Mouse (Mus musculus) mesoderm, embryonic 11.5 days (tissue): Measurements from ENCODE around the gene Tmem167b.
"Not testable (repeated sequence)": the region's sequence is repeated elsewhere in the genome, so short reads cannot be mapped to it uniquely, and the experiment has no call there.

Experiments used
- DNase-seq: peaks from one replicate; pipeline ENCODE4 v3.0.0-alpha.2; 2012; ENCODE audit warnings: low read depth, low spot score

Tmem167b gene

DNA sequence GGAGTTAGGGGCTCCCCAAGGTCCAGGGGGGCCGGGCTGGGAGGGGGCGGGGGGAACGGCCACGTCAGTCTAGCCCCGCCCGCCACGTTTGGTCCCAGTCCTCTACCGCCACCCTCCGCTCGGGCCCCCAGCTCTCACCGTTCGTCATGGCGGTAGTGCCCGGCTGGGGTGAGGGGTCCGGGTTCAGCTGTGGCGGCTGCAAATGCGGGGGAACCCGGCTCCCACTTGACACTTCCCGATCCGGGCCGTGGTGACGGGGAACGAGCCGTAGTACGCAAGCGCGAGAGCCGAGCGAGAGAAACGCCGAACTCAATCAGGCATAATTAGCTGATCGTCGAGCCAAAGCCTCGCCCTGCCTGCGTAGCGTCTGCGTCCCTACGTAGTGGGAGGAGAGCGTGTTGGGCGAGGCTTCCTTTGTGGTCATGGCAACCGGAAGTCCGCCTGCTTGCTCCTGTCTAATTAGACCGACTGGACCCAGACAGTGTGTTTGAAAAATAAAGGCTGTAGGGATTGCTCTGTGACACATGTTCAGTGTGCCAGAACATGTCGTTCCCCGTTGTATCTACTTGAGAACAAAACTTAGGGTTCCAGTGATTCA lies at the start of gene Tmem167b:
Gene Tmem167b, minus strand, starts transcription at position 334 of the 598 bp plus-strand sequence.
- peak; percentile 98 for DNase-seq

DNA sequence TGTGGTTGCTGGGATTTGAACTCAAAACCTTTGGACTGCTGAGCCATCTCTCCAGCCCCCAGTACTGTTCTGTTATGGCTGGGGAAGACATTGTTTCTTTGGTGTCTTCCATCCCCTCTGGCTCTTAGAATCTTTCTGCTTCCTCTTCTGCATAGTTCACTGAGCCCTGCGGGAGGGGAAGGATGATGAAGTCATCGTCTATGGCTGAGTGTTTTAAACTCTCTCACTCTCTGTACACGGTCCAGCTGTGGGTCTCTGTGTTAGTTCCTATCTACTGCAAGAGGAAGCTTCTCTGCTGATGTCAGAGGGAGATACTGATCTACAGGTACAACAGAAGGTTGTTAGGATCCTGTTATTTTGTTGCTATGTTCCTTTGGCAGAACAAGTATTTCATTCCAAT lies 46.6 kb upstream of the Tmem167b start:
- no peak for DNase-seq

DNA sequence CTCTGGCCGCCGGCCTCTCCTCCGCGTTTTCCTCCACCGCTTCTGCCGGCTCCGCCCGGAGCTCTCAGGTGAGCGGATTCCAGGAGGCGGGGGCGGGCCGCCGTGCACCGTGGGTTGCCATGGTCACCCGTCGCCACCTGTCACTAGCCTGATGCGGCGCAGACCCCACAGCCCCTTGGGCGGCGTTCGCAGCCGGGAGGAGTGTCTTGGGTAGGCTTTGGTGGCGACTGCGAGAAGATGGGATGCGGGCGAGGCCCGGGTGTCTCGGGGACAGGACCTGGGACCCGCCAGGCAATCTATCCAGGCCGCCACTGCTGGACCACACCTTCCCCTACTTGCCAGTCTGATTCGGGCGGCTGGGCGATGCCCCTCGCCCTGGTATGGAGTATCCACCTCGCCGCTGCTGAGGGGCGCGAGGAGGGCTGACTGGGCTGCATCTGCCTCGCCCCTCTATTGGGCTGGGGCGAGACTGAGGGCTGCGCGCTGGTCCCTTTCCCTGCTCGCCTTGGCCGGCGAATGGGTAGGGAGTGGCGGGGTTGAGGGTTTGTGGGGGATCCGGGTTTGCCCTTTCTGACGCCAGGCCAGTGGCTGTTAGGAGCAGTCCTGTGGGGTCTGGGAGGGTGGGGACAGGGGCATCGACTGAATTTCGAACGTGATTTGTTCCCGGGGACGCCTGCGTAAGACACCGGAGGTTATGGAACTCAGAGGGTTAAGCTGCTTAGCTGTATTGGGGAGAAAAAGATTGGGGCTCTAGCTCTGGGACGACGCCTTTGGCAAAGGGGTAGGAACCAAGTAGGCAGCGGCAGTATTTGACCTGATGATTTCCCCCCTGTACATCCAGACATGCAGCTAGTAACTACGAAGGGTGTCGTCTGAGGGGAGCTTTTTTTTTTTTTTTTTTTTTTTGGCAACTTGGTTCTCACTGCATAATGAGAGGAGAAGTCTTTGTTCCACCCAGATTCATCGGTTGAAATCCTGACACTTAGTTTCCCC lies 29.6 kb upstream of the Tmem167b start:
- DNase-seq, result peak; percentile 37

DNA sequence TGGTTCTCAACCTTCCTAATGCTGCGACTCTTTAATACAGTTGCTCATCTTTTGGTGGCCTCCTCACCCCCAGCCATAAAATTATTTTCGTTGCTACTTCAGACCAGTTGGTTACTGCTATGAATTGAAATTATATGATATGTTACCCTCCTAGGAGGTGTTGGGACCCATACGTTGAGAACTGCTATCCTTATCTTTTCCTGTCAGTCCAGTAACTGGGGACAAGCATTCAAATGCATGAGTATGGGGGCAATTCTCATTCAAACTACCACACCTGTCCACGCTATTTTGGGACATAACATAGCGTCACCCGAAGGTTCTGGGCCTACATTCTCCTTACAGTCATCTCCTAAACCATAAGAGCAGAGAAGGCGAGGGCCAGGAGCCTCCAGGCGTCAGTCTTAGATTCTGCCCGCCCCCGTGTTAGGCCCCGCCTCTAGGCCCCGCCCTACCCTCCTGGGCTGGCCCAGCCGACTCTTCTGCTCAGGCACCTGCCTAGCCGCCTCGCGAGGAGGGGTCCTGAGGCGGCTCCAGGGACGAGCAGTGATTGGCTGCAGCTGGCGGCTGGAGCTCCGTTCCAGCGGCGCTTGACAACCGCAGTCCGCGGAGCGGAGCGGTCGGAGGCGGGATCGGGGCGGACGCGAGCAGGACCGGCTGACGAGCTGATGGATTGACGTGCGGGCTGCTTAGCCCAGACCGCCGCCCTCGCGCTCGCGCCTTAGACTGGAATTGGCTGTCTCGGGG lies 28.7 kb upstream of the Tmem167b start, which contains the start of gene Wdr47:
Gene Wdr47, plus strand, starts transcription at position 494 of the 744 bp plus-strand sequence.
- peak; percentile 97 for DNase-seq

DNA sequence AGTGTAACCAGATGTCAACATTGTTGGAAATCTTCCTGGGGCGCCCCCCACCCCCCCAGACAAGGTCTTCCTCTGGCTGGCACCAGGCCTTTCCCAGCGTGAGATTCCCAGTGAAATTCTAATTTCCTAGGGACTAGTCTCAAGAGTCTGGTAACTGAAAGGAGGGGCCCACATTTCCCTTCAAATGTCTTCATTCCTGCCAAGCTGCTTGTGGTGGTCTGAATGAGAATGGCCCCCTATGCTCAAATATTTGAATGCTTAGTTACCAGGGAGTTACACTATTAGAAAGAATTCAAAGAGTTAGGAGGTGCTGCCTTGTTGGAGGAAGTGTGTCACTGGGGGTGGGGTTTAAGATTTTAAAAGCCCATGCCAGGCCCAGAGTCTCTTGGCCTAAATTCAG lies 26.2 kb upstream of the Tmem167b start:
- DNase-seq, result no peak

DNA sequence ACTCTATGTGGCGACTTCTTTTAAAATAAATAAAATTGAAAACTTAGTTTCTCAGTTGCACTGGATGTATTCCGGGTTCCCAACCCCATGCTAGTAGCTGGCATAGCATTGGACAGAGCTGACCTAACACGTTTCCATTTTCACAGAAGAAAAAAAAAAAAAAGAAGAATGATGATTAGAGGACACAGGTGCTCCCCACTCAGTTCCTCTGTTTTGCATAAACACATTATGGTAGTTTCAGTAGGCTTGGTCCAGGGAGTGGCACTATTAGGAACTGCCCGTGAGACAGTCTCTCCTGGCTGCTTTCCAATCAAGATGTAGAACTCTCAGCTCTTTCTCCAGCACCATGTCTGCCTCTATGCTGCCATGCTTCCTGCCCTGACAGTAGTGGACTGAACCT lies 22.3 kb upstream of the Tmem167b start:
- DNase-seq, result no peak

DNA sequence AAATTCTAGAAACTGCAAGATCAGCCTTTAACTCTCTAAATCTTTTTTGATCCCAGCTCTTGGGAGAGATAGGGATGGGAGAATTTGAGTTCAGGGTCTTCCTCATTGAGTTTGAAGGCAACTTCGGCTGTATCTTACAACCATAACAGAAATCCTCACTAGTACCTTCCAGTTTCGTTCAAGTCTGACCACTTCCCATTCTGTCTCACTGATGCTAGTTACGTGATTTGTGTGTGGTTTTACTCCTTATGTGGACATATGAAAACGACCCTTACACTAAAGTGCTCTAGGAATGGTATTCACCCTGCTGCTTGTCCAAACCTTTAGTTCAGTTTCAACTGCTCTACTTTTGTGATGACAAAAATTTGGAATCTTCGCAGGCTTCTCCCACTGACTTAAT lies 11.8 kb upstream of the Tmem167b start:
- DNase-seq, result no peak

DNA sequence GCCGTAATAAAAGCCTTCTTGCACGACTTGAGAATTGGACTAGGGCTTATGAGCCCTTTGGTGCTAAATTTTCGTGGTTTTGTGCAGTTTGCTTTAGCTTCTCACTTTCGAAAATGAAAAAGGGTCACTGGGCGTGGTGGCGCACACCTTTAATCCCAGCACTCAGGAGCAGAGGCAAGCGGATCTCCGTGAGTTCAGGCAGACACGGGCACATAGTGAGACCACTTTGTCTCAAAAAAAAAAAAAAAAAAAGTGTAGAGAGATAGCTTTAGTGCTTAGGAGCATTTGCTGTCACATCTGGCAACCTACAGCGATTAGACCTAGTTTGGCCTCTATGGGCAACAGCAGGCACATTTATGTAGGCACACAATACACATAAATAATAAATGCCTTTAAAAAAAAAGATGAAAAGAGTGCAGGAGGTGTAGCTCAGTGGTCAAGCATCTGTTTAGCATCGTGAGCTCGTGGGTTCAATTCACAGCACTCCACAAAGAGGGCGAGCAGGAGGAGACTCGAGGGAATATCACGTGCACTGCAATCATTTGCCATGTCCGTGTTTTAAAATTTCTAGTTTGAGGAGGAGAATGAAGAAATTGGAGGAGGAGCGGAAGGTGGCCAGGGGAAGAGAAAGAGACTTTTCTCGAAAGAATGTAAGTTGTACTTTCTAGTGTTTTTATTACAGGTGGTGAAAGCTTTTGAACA lies 10.2 kb upstream of the Tmem167b start:
- DNase-seq, result no peak

DNA sequence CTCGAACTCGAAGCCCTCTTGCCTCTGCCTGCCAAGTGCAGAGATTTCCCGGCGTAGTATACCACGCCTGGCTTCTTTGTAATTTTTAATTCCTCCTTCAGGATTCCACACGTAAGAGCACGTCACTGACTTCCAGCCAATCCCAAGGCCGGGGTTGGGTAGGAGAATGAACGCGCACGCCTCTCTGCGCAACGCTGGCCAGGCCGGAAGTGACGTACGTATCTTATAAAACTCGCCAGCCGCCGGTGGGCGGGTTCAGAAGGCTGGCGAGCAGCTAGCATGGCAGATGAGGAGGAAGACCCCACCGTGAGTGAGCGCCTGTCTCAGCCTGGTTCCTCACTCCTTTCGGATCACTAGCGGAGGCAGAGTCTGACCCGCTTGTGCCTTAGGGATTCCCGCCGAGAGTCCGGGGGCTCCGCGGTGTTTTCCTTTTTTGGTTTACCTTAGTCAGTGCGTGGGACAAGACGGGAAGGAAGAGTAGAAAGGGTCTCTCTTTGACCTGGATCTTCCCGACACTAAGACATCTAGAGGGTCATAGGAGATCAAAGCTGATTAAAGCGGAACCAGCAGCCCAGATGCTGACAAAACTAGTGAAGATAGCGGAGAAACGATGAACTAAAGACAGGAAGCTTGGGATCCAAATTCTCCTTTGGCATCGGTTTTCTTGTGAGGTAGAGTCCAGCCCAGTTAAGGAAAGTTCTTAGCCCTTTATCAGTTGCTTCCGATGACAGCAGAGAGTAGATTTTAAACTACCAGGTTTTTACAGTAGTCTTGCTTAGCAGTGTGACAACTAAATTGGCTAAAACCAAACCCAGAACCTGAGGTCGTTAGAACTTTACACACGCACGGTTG lies 9.4 kb upstream of the Tmem167b start, which contains the start of gene Taf13:
Gene Taf13, plus strand, starts transcription at position 256 of the 852 bp plus-strand sequence.
- DNase-seq, result peak; percentile 98

DNA sequence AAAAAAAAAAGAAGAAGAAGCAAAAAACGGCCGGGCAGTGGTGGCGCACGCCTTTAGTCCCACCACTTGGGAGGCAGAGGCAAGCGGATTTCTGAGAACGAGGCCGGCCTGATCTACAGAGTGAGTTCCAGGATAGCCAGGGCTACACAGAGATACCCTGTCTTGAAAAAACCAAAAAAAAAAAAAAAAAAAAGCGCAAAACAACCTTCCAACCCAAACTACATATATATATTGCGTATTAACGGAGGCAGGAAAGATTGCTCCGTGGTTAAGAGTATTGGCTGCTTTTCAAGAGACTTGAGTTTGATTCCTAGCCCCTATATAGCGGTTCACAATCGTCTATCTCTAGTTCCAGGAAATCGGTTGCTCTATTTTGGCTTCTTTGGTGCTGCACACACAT lies 8.5 kb upstream of the Tmem167b start:
- DNase-seq, result no peak

DNA sequence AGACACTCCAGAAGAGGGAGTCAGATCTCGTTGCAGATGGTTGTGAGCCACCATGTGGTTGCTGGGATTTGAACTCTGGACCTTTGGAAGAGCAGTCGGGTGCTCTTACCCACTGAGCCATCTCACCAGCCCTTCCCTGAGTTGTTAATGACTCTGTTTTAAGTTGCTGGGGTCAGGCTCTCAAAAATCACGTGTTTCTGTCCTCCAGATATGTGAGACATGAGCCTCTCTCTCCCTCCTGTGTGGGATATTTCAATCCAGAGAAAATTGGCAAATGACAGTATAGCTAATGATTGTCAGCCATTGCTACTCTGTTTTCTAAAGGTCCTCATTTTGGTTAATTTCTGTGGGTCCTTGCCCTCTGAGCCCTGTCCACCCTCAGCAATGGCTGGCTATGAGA lies 7.4 kb upstream of the Tmem167b start:
- not testable (repeated sequence) for DNase-seq

DNA sequence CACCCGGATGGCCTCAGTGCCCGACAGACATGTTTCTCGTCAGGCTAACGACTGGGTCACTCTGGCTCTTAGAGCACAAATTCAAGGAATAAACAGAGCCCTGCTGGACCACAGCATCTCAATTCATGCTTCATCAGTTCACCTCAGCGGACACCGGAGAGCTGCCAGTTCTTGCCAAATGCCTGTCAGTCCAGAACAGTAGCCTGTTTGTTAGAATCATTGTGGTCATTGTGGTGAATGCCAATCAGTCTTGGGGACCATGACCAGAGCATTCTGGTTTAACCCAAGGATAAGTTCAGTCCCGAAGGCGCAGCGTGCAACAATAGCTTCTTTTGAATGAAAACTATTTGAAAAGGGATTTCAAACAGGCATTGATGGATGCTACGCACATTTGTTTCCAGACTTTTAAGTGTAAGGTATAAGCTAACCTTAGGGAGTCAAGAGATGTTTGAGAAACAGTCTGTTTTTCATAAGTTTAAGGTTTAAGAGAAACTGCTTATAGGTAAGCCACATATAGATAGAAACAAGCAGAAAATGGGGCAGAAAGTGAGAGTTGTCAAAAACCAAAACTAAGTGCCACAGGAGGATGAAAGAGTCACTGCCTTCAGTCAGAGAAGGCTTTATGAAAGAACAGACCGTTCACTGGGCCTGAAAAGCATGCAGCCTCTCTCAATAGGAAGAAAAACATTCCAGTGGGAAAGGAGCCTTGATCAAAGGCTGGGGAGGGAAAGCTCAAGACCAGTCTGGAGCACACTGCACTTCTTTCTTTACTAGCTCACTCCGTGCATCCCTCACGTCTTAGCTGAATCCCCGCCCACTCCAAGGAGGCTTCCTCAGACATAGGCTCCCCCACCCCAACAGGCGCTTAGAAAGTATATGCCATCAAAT lies 6.0 kb upstream of the Tmem167b start:
- DNase-seq, result peak; percentile 62

DNA sequence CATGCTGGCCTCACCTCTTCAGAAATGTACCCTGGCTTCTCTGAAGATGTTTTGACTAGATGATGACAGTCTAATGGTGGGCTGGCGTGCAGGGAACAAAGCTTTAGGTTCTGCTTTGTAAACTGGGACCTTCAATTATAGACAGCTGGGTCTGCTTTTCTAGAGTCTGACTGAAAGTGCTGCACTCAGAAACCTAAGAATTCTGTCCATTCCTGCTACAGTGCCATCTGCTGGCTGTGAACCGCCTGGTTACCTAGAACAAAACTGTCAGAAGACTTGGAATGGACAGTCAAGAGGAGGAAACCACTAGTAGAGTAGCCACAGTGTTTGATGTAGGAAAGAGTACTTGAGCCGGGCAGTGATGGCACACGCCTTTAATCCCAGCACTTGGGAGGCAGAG lies 1.0 kb upstream of the Tmem167b start:
- peak; percentile 84 for DNase-seq

DNA sequence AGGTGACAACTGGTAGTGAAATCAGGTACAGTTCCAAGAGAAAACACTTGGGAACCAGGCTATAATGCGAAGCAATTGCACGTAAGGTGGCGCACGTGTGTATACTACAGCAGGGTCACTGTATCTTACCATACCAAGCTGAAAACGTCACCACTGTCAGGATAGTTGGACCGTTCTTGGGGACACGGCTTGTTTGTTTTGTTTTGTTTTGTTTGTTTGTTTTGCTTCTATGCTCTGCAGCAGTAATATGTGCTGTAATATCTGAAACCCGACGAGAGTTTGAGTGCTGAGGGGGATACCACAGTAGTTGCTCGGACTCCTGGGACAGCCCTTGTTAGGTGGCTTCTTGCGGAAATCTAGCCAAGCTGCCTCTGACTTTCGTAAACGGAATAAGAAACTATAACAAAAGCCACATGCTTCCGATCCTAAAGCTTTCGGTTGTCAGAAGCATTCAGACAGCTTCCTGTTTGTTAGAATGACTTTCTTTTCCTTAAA lies 558 bp upstream of the Tmem167b start:
- DNase-seq, result no peak

DNA sequence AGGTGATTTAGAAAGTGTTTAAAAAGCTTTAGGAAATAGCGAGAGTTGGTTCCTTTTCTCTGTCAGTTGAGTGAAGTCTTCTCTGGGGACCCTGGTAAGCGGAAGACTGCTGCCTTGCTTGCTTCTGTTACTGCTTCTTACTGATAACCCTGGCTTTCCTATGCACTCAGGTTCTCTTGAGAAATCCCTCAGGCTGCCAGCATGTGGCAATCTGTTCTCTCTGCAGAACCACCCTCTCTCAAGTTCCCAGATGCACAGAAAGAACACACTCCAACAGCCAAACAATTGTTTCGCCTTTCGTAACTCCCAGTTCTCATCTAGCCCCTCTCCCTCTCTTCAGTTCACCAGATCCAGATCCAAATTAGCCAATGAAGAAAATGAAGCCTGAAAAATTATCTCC lies 4.4 kb downstream of the Tmem167b start:
- no peak for DNase-seq

DNA sequence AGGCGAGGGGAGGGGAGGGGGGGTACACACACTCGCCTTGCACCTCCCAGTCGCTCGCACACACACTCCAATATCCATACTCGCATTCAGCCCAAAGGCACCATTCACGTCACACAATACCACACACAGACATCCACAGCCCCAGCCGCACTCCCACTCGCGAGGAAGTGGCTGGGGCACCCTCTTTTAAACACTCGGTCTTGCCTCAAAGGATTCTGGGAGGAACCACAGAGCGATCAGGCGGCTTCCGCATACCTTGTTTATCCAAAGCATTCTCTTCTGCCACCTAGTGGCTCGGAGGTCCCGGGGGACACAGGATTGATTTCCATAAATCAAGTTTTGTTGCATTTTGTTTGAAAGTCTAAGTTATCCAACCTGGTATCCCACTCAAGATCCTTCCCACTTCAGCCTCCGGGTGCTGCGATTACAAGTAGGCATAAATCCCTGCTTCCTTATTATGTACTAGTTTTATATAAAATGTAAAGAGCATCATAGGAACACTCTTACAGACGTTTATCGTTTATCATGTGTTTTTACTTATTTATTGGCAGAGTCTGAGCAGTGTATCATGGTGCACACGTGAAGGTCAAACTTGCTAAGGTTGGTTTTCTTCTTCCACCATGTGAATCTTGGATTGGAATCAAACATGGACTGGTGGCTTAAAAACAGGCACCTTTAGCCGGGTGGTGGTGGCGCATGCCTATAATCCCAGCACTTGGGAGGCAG lies 7.5 kb downstream of the Tmem167b start:
- DNase-seq, result peak; percentile 95

DNA sequence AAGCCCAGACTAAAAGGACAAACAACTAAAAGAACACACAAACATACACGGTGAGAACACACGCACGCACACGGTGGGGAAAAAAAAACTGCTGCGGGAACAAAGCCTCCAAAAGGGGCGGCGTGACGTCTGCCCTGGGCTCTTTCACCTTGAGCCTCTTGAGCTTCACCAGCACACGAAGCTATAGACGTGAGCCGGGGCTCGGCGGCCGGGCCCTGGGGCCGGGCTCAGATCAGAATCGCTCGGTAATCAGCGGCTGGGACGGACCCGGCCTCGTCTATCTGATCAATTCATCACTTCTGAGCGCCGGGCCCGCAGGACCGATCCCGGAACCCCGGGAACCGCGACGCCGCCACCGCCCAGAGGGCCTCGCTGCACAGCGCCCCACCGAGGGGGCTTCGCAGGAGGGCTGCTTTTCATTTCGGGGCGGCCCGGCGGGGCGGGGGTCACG lies 8.1 kb downstream of the Tmem167b start:
- no peak for DNase-seq

DNA sequence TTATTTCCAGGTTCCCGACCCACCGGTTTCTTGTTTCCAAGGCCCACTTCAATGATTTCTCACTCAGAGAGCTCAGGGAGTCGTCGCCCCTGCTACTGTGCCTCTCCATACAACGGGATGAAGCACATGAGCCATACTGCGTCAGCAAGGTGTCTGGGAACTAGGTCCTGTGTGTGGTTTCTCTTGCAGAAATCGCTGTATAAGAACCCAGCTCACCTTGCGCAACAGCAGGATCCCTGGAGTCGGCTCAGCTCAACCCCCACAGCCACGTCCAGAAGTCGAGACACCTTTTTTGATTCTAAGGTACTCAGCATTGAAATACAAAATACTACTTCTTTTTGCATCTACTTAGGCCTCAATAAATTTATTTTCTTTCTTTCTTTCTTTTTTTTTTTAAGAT lies 20.0 kb downstream of the Tmem167b start:
- DNase-seq, result no peak
